Mouse (Mus musculus) frontal cortex, postnatal 10 days (tissue): ENCODE measurements around the gene Camkk2.

ENCODE experiments used
- DNase-seq, 2 experiments: peaks; one replicate each; pipeline ENCODE4 v3.0.0; 2022; ENCODE audit warnings: low spot score in 2 of 2, mixed read lengths in 1 of 2

The Camkk2 gene

GRCm38 (mm10) chr5:122700109-122700836, 78.9 kb downstream of the Camkk2 start:
- DNase-seq: no peak

- DNase-seq: no peak
Measured at GRCm38 (mm10) chr5:122698701-122699060, 80.5 kb downstream of the Camkk2 start.

- DNase-seq: no peak
Measured at GRCm38 (mm10) chr5:122698041-122698700, 81.0 kb downstream of the Camkk2 start.

- no peak for DNase-seq
Measured at GRCm38 (mm10) chr5:122695516-122695915, 83.7 kb downstream of the Camkk2 start.

GRCm38 (mm10) chr5:122693431-122694207, 85.6 kb downstream of the Camkk2 start:
- DNase-seq: peak in 1 of 2 experiments; percentile 18

GRCm38 (mm10) chr5:122690486-122690885, 88.7 kb downstream of the Camkk2 start:
- no peak for DNase-seq

GRCm38 (mm10) chr5:122689153-122689552, 90.1 kb downstream of the Camkk2 start:
- no peak for DNase-seq

- no peak for DNase-seq
Measured at GRCm38 (mm10) chr5:122687391-122687790, 91.8 kb downstream of the Camkk2 start.

GRCm38 (mm10) chr5:122683926-122684325, 95.3 kb downstream of the Camkk2 start:
- no peak for DNase-seq

GRCm38 (mm10) chr5:122681276-122681675, 97.9 kb downstream of the Camkk2 start:
- no peak for DNase-seq
